Mouse (Mus musculus): Measurements from ENCODE around the gene Itga4.

Gene Itga4

GRCm38 (mm10) chr2:79266480-79266879 lies 11.3 kb downstream of the Itga4 start:
- DNase-seq (ENCODE audit: extremely low spot score, low spot score): no peak

GRCm38 (mm10) chr2:79267181-79267580 lies 12.0 kb downstream of the Itga4 start:
- DNase-seq (ENCODE audit: extremely low spot score, low spot score): no peak

GRCm38 (mm10) chr2:79268863-79269262 lies 13.6 kb downstream of the Itga4 start:
- DNase-seq (ENCODE audit: extremely low spot score, low spot score): no peak

GRCm38 (mm10) chr2:79270034-79270535 lies 14.9 kb downstream of the Itga4 start:
- DNase-seq (ENCODE audit: extremely low spot score, low spot score): no peak

GRCm38 (mm10) chr2:79271838-79272237 lies 16.6 kb downstream of the Itga4 start:
- no peak for DNase-seq (ENCODE audit: extremely low spot score, low spot score)

- DNase-seq (ENCODE audit: extremely low spot score, low spot score): no peak
Measured at GRCm38 (mm10) chr2:79278581-79278980, 23.4 kb downstream of the Itga4 start.

GRCm38 (mm10) chr2:79284206-79284605 lies 29.0 kb downstream of the Itga4 start:
- DNase-seq (ENCODE audit: extremely low spot score, low spot score): no peak

GRCm38 (mm10) chr2:79290149-79290548 lies 34.9 kb downstream of the Itga4 start:
- no peak for DNase-seq (ENCODE audit: extremely low spot score, low spot score)

GRCm38 (mm10) chr2:79291922-79292321 lies 36.7 kb downstream of the Itga4 start:
- DNase-seq (ENCODE audit: extremely low spot score, low spot score): no peak

GRCm38 (mm10) chr2:79292431-79292830 lies 37.2 kb downstream of the Itga4 start:
- DNase-seq (ENCODE audit: extremely low spot score, low spot score): no peak

- no peak for DNase-seq (ENCODE audit: extremely low spot score, low spot score)
Measured at GRCm38 (mm10) chr2:79302398-79302797, 47.2 kb downstream of the Itga4 start.

- DNase-seq (ENCODE audit: extremely low spot score, low spot score): no peak
Measured at GRCm38 (mm10) chr2:79307549-79307948, 52.3 kb downstream of the Itga4 start.

GRCm38 (mm10) chr2:79309454-79310118 lies 54.4 kb downstream of the Itga4 start:
- no peak for DNase-seq (ENCODE audit: extremely low spot score, low spot score)

GRCm38 (mm10) chr2:79312499-79312898 lies 57.3 kb downstream of the Itga4 start:
- no peak for DNase-seq (ENCODE audit: extremely low spot score, low spot score)

- DNase-seq (ENCODE audit: extremely low spot score, low spot score): no peak
Measured at GRCm38 (mm10) chr2:79315108-79315507, 59.9 kb downstream of the Itga4 start.

GRCm38 (mm10) chr2:79316182-79316880 lies 61.1 kb downstream of the Itga4 start:
- no peak for DNase-seq (ENCODE audit: extremely low spot score, low spot score)

- DNase-seq (ENCODE audit: extremely low spot score, low spot score): no peak
Measured at GRCm38 (mm10) chr2:79328079-79328478, 72.9 kb downstream of the Itga4 start.

- no peak for DNase-seq (ENCODE audit: extremely low spot score, low spot score)
Measured at GRCm38 (mm10) chr2:79334661-79335060, 79.4 kb downstream of the Itga4 start.

- no peak for DNase-seq (ENCODE audit: extremely low spot score, low spot score)
Measured at GRCm38 (mm10) chr2:79336141-79336540, 80.9 kb downstream of the Itga4 start.

- no peak for DNase-seq (ENCODE audit: extremely low spot score, low spot score)
Measured at GRCm38 (mm10) chr2:79339003-79339402, 83.8 kb downstream of the Itga4 start.

- DNase-seq (ENCODE audit: extremely low spot score, low spot score): no peak
Measured at GRCm38 (mm10) chr2:79343115-79343514, 87.9 kb downstream of the Itga4 start.

GRCm38 (mm10) chr2:79351179-79352099 lies 96.2 kb downstream of the Itga4 start:
- DNase-seq (ENCODE audit: extremely low spot score, low spot score): no peak
